Mouse (Mus musculus): ENCODE data around the gene Srrm2. TPM values are rescaled to one million over a fixed set of nuclear protein-coding genes. Genes with fewer than 3 reads are reported as not detected.

Gene Srrm2
- polyA plus RNA-seq, 1 experiment from 2014 or later, result 524 TPM

Small RNA genes lying within 50 kb of the gene (microRNA-seq; reads per million reads assigned to microRNA genes)
- gene Mir5125, result not detected

Other genes with a start within 250 kb of the Srrm2 start
- gene Zfp213, start 226.3 kb upstream of the Srrm2 start, polyA plus RNA-seq (2014; fragmentation: Nextera tagmentation; extraction: Ambion mirVana), result 16.9 and 19.8 TPM in 2 replicates
- 26.6 TPM in 2 replicates for gene Zfp13, start 191.0 kb upstream of the Srrm2 start, polyA plus RNA-seq (2014; fragmentation: Nextera tagmentation; extraction: Ambion mirVana)
- gene Zscan10, start 189.7 kb upstream of the Srrm2 start, polyA plus RNA-seq (2014; fragmentation: Nextera tagmentation; extraction: Ambion mirVana), result not detected in 2 replicates
- 0.80 and 2.3 TPM in 2 replicates for gene Mmp25, start 145.3 kb upstream of the Srrm2 start, polyA plus RNA-seq (2014; fragmentation: Nextera tagmentation; extraction: Ambion mirVana)
- 0.29 TPM in 1 of 2 replicates, not detected in the other for gene Bicdl2, start 130.0 kb upstream of the Srrm2 start, polyA plus RNA-seq (2014; fragmentation: Nextera tagmentation; extraction: Ambion mirVana)
- gene Hcfc1r1, start 116.9 kb upstream of the Srrm2 start, polyA plus RNA-seq (2014; fragmentation: Nextera tagmentation; extraction: Ambion mirVana), result 132 and 147 TPM in 2 replicates
- 42.1 and 43.0 TPM in 2 replicates for gene Thoc6, start 116.7 kb upstream of the Srrm2 start, polyA plus RNA-seq (2014; fragmentation: Nextera tagmentation; extraction: Ambion mirVana)
- gene Tnfrsf12a, start 113.1 kb upstream of the Srrm2 start, polyA plus RNA-seq (2014; fragmentation: Nextera tagmentation; extraction: Ambion mirVana), result 2.6 and 3.8 TPM in 2 replicates
- not detected in 2 replicates for gene Cldn6, start 111.3 kb upstream of the Srrm2 start, polyA plus RNA-seq (2014; fragmentation: Nextera tagmentation; extraction: Ambion mirVana)
- gene Cldn9, start 106.5 kb upstream of the Srrm2 start, polyA plus RNA-seq (2014; fragmentation: Nextera tagmentation; extraction: Ambion mirVana), result 0.70 and 1.4 TPM in 2 replicates
- 0.21 and 0.52 TPM in 2 replicates for gene 1520401A03Rik, start 67.7 kb upstream of the Srrm2 start, polyA plus RNA-seq (2014; fragmentation: Nextera tagmentation; extraction: Ambion mirVana)
- gene Pkmyt1, start 64.2 kb upstream of the Srrm2 start, polyA plus RNA-seq (2014; fragmentation: Nextera tagmentation; extraction: Ambion mirVana), result 13.0 and 14.3 TPM in 2 replicates
- 49.6 and 51.4 TPM in 2 replicates for gene Paqr4, start 49.7 kb upstream of the Srrm2 start, polyA plus RNA-seq (2014; fragmentation: Nextera tagmentation; extraction: Ambion mirVana)
- 0.93 and 1.2 TPM in 2 replicates for gene Kremen2, start 44.7 kb upstream of the Srrm2 start, polyA plus RNA-seq (2014; fragmentation: Nextera tagmentation; extraction: Ambion mirVana)
- gene Flywch1, start 18.9 kb upstream of the Srrm2 start, polyA plus RNA-seq (2014; fragmentation: Nextera tagmentation; extraction: Ambion mirVana), result 192 and 216 TPM in 2 replicates
- gene Flywch2, start 4.5 kb upstream of the Srrm2 start, polyA plus RNA-seq (2014; fragmentation: Nextera tagmentation; extraction: Ambion mirVana), result 69.9 and 96.5 TPM in 2 replicates
- gene Elob, start 38.6 kb downstream of the Srrm2 start, polyA plus RNA-seq (2014; fragmentation: Nextera tagmentation; extraction: Ambion mirVana), result 1,182 and 1,322 TPM in 2 replicates
- gene Prss33, start 45.5 kb downstream of the Srrm2 start, polyA plus RNA-seq (2014; fragmentation: Nextera tagmentation; extraction: Ambion mirVana), result not detected in 2 replicates
- gene Prss32, start 53.3 kb downstream of the Srrm2 start, polyA plus RNA-seq (2014; fragmentation: Nextera tagmentation; extraction: Ambion mirVana), result not detected in 2 replicates
- gene Prss41, start 53.6 kb downstream of the Srrm2 start, polyA plus RNA-seq (2014; fragmentation: Nextera tagmentation; extraction: Ambion mirVana), result 0.68 and 0.96 TPM in 2 replicates
- gene Prss21, start 77.5 kb downstream of the Srrm2 start, polyA plus RNA-seq (2014; fragmentation: Nextera tagmentation; extraction: Ambion mirVana), result not detected in 2 replicates
- not detected in 2 replicates for gene Dcpp1, start 90.3 kb downstream of the Srrm2 start, polyA plus RNA-seq (2014; fragmentation: Nextera tagmentation; extraction: Ambion mirVana)
- not detected in 2 replicates for gene Dcpp2, start 90.3 kb downstream of the Srrm2 start, polyA plus RNA-seq (2014; fragmentation: Nextera tagmentation; extraction: Ambion mirVana)
- not detected in 2 replicates for gene Dcpp3, start 126.9 kb downstream of the Srrm2 start, polyA plus RNA-seq (2014; fragmentation: Nextera tagmentation; extraction: Ambion mirVana)
- gene Sbp, start 151.1 kb downstream of the Srrm2 start, polyA plus RNA-seq (2014; fragmentation: Nextera tagmentation; extraction: Ambion mirVana), result not detected in 2 replicates
- gene Sbpl, start 164.7 kb downstream of the Srrm2 start, polyA plus RNA-seq (2014; fragmentation: Nextera tagmentation; extraction: Ambion mirVana), result not detected in 2 replicates
- gene Prss30, start 190.0 kb downstream of the Srrm2 start, polyA plus RNA-seq (2014; fragmentation: Nextera tagmentation; extraction: Ambion mirVana), result 0.31 TPM in 1 of 2 replicates, not detected in the other
- gene Prss22, start 207.6 kb downstream of the Srrm2 start, polyA plus RNA-seq (2014; fragmentation: Nextera tagmentation; extraction: Ambion mirVana), result not detected in 2 replicates
- gene Prss27, start 247.6 kb downstream of the Srrm2 start, polyA plus RNA-seq (2014; fragmentation: Nextera tagmentation; extraction: Ambion mirVana), result 0.16 and 0.21 TPM in 2 replicates